Mouse (Mus musculus) ES-E14 (cell line): Measurements from ENCODE around the gene B430306N03Rik. TPM values are rescaled to one million over a fixed set of nuclear protein-coding genes. Genes with fewer than 3 reads are reported as not detected.

ENCODE experiments used
- DNase-seq: peaks from one replicate; pipeline ENCODE4 v3.0.0-alpha.2; 2013; ENCODE audit warnings: low read depth, low spot score
- H3K27ac ChIP-seq: 2 replicates; pipeline ENCODE4 v1.5.1; 2012; ENCODE audit warnings: low read depth, mild to moderate bottlenecking, low read length, moderate library complexity, mixed read lengths; ENCODE audit not compliant: poor library complexity, insufficient read depth, severe bottlenecking
- H3K36me3 ChIP-seq: 2 replicates; pipeline ENCODE4 v1.6.1; 2012; ENCODE audit warnings: mild to moderate bottlenecking, low read length, moderate library complexity, mixed read lengths; ENCODE audit not compliant: control insufficient read depth, poor library complexity, insufficient read depth, severe bottlenecking
- H3K4me1 ChIP-seq, 2 experiments: fragments of 150-350 bp in 1 of 2; sonication (generic) in 1 of 2; 2 replicates each; pipeline ENCODE4 v1.6.1; 2012; ENCODE audit warnings: low read length in 2 of 2, mild to moderate bottlenecking in 1 of 2, mixed read lengths in 1 of 2; ENCODE audit not compliant: control insufficient read depth in 2 of 2, insufficient read depth in 2 of 2, poor library complexity in 1 of 2
- H3K4me3 ChIP-seq, 2 experiments: fragments of 150-350 bp in 1 of 2; sonication (generic) in 1 of 2; 2 replicates each; pipeline ENCODE4 v1.5.1; 2012; ENCODE audit warnings: low read length in 2 of 2, low read depth in 1 of 2, mild to moderate bottlenecking in 1 of 2, mixed read lengths in 1 of 2; ENCODE audit not compliant: insufficient read depth in 1 of 2, poor library complexity in 1 of 2, severe bottlenecking in 1 of 2
- H3K9ac ChIP-seq: 2 replicates; pipeline ENCODE4 v1.6.1; 2012; ENCODE audit warnings: low read depth, mild to moderate bottlenecking, low read length, mixed read lengths; ENCODE audit not compliant: poor library complexity, insufficient read depth, severe bottlenecking
- H3K9me3 ChIP-seq: fragments of 150-350 bp; sonication (generic); 2 replicates; pipeline ENCODE4 v1.6.1; 2012; ENCODE audit warnings: low read depth, mild to moderate bottlenecking, low read length; ENCODE audit not compliant: control insufficient read depth, insufficient read depth
- CHD2 ChIP-seq: IDR thresholded peaks from 2 replicates; pipeline ENCODE4 v1.6.1; 2014; ENCODE audit warnings: mild to moderate bottlenecking, low read depth, low read length, inconsistent platforms
- HCFC1 ChIP-seq: IDR thresholded peaks from 2 replicates; pipeline ENCODE4 v1.6.1; 2012; ENCODE audit warnings: low read length, inconsistent platforms, borderline replicate concordance; ENCODE audit not compliant: insufficient read depth
- MAFK ChIP-seq: IDR thresholded peaks from 2 replicates; pipeline ENCODE4 v1.6.1; 2014; ENCODE audit warnings: mild to moderate bottlenecking, low read depth, low read length, inconsistent platforms; ENCODE audit not compliant: insufficient read depth
- ZC3H11A ChIP-seq: IDR thresholded peaks from 2 replicates; pipeline ENCODE4 v1.6.1; 2012; ENCODE audit warnings: low read depth, mild to moderate bottlenecking, inconsistent platforms, low read length, borderline replicate concordance
- ZNF384 ChIP-seq: IDR thresholded peaks from 2 replicates; pipeline ENCODE4 v1.6.1; 2012; ENCODE audit warnings: low read depth, low read length, inconsistent platforms
- in situ Hi-C, 2 experiments: fragments of 600-800 bp; cut with MboI; formaldehyde crosslinking; loops; one replicate each; pipeline ENCODE4 v1.15.1; 2025; ENCODE audit warnings: low sequenced_read_pairs in 2 of 2, inconsistent platforms in 1 of 2; ENCODE audit not compliant: unreplicated experiment in 2 of 2
- total RNA-seq: library from RNA; depleted of rRNA; stranded (reverse); fragments of 300-350 nt; gene quantifications from 2 replicates; pipeline ENCODE4 v1.2.3, GENCODE M21; 2012

Gene B430306N03Rik
- total RNA-seq, 1 experiment, result 0.13 TPM

GRCm38 (mm10) chr17:48341947-48342346 lies 26.0 kb downstream of the B430306N03Rik start:
- no peak for DNase-seq
- no peak overlapping the region for H3K4me3 ChIP-seq
- no peaks in the 10 kb centered on the region for H3K9me3 ChIP-seq
- in situ Hi-C loops, result no loop called here
- no peak overlapping the region for H3K9ac ChIP-seq
- no peak overlapping the region for H3K27ac ChIP-seq
- no peaks in the 10 kb centered on the region for H3K36me3 ChIP-seq
- TF ChIP-seq HCFC1 (no peak), ZC3H11A (no peak), ZNF384 (no peak), MAFK (no peak), CHD2 (no peak)
- peaks cover 0 to 1% of the 10 kb centered on the region in 2 experiments; a peak in 1 of 4 replicates for H3K4me1 ChIP-seq

GRCm38 (mm10) chr17:48343065-48343464 lies 27.1 kb downstream of the B430306N03Rik start:
- peaks cover 0 to 2% of the 10 kb centered on the region in 2 experiments; a peak in 1 of 4 replicates for H3K4me1 ChIP-seq
- DNase-seq, result no peak
- H3K9ac ChIP-seq, result no peak overlapping the region
- no peak overlapping the region for H3K4me3 ChIP-seq
- TF ChIP-seq MAFK (no peak), CHD2 (no peak), ZC3H11A (no peak), HCFC1 (peak; percentile 60; the same call in 1 of the 2 replicates)
- H3K9me3 ChIP-seq, result no peaks in the 10 kb centered on the region
- in situ Hi-C loops, result no loop called here
- no peak overlapping the region for H3K27ac ChIP-seq
- no peaks in the 10 kb centered on the region for H3K36me3 ChIP-seq

GRCm38 (mm10) chr17:48345824-48346223 lies 29.9 kb downstream of the B430306N03Rik start:
- TF ChIP-seq HCFC1 (no peak), ZNF384 (no peak), CHD2 (no peak), MAFK (no peak), ZC3H11A (no peak)
- H3K4me1 ChIP-seq, result peaks cover 0 to 7% of the 10 kb centered on the region in 2 experiments; a peak in 3 of 4 replicates
- no peak overlapping the region for H3K27ac ChIP-seq
- no peaks in the 10 kb centered on the region for H3K9me3 ChIP-seq
- in situ Hi-C loops, result no loop called here
- no peak overlapping the region for H3K9ac ChIP-seq
- DNase-seq, result no peak
- H3K4me3 ChIP-seq, result no peak overlapping the region
- H3K36me3 ChIP-seq, result no peaks in the 10 kb centered on the region

- no peak within 1 kb of the TSS for H3K27ac ChIP-seq
- no peaks in the 10 kb centered on the region for H3K9me3 ChIP-seq
- TF ChIP-seq ZNF384, result no peak
- no peak for TF ChIP-seq ZC3H11A
- TF ChIP-seq HCFC1, result no peak
- in situ Hi-C loops, result no loop called here
- DNase-seq, result no peak
- no peak within 1 kb of the TSS for H3K9ac ChIP-seq
- no peaks in the 10 kb centered on the region for H3K36me3 ChIP-seq
- no peak within 1 kb of the TSS for H3K4me3 ChIP-seq
- H3K4me1 ChIP-seq, result peaks cover 4 to 10% of the 10 kb centered on the region in 2 experiments; a peak in 3 of 4 replicates
These were observed 30.3 kb downstream of the B430306N03Rik start, which contains the start of gene Trem2 for GRCm38 (mm10) chr17:48346231-48346630. Gene Trem2 (plus strand): TSS chr17:48346401.

GRCm38 (mm10) chr17:48346834-48347233 lies 30.9 kb downstream of the B430306N03Rik start:
- in situ Hi-C loops, result no loop called here
- Histone ChIP-seq H3K9me3 (no peaks in the 10 kb centered on the region), H3K9ac (no peak overlapping the region), H3K4me3 (no peak overlapping the region), H3K27ac (no peak overlapping the region), H3K4me1 (peaks cover 4 to 16% of the 10 kb centered on the region in 2 experiments; a peak in 3 of 4 replicates), H3K36me3 (no peaks in the 10 kb centered on the region)
- TF ChIP-seq CHD2, result no peak
- no peak for TF ChIP-seq HCFC1
- DNase-seq, result no peak
